Mouse (Mus musculus): ENCODE results near the gene Pdilt. TPM values are rescaled to one million over a fixed set of nuclear protein-coding genes. Genes with fewer than 3 reads are reported as not detected.

Pdilt gene
- polyA plus RNA-seq, 1 experiment from 2014 or later: 0.21 TPM

DNA sequence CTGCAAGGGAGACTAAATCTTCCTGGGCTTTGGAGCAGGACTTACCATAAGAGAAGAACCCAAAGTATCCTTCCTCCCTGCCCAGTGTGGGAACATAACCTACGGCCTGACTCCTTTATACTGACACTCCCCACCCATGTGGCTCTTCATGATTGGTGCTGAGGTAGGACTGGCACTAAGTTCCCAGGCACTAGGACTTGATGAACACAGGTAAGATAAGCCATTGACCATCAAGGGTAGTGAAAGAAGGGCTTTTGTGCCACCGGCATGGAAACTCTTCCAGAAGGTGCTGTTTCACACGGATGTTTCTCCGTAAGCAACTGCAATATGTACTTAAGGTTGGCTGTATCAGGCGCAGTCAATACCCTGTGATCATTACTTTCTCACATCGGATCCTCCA is 64.1 kb downstream of the Pdilt start, which contains the start of gene Gp2:
Gene Gp2 (minus strand): TSS at position 101 of the 400 bp plus-strand sequence.
- Histone ChIP-seq H3K9me3 (ENCODE audit: low read length) (no peaks in the 10 kb centered on the region), H3K4me3 (ENCODE audit: low read length) (no peak within 1 kb of the TSS), H3K27ac (ENCODE audit: low read length) (no peak within 1 kb of the TSS), H3K4me1 (ENCODE audit: insufficient read depth, low read length) (no peaks in the 10 kb centered on the region), H3K4me2 (replicated peaks; ENCODE audit: low read depth, low read length) (no peak within 1 kb of the TSS), H3K27me3 (ENCODE audit: insufficient read depth, low read length) (no peaks in the 10 kb centered on the region), H3K36me3 (ENCODE audit: insufficient read depth, low read length) (no peaks in the 10 kb centered on the region), H3K9ac (replicated peaks; ENCODE audit: low read length) (no peak within 1 kb of the TSS)
- WGBS: 92% methylated on average over 6 of the region's 6 CpGs
- ATAC-seq (ENCODE audit: low FRiP score, low TSS enrichment): no peak

DNA sequence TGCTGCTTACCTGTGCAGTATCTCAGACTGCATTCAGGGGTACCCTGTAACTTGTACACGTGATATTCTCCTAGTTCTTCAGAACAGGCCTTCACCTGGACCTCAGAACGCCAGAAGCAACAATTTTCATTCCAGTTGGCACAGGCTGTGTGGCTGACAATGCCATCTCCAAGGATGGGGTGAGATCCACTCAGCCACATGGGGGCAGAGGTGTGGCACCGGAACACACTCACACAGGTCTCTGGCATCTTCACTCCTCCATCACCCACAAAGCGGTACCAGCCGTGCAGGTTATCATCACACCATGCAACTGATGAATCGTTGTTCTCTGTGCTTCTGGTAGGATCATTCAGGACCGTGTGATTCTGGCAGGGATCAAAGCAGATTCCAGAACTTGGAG is 69.1 kb downstream of the Pdilt start:
- H3K4me3 ChIP-seq (ENCODE audit: low read length): no peak overlapping the region
- no peaks in the 10 kb centered on the region for H3K36me3 ChIP-seq (ENCODE audit: insufficient read depth, low read length)
- no peak overlapping the region for H3K4me2 ChIP-seq (replicated peaks; ENCODE audit: low read depth, low read length)
- H3K27ac ChIP-seq (ENCODE audit: low read length): no peak overlapping the region
- WGBS: 79% methylated on average over 7 of the region's 7 CpGs
- H3K9ac ChIP-seq (replicated peaks; ENCODE audit: low read length): no peak overlapping the region
- no peaks in the 10 kb centered on the region for H3K4me1 ChIP-seq (ENCODE audit: insufficient read depth, low read length)
- no peaks in the 10 kb centered on the region for H3K27me3 ChIP-seq (ENCODE audit: insufficient read depth, low read length)
- no peaks in the 10 kb centered on the region for H3K9me3 ChIP-seq (ENCODE audit: low read length)
- no peak for ATAC-seq (ENCODE audit: low FRiP score, low TSS enrichment)

DNA sequence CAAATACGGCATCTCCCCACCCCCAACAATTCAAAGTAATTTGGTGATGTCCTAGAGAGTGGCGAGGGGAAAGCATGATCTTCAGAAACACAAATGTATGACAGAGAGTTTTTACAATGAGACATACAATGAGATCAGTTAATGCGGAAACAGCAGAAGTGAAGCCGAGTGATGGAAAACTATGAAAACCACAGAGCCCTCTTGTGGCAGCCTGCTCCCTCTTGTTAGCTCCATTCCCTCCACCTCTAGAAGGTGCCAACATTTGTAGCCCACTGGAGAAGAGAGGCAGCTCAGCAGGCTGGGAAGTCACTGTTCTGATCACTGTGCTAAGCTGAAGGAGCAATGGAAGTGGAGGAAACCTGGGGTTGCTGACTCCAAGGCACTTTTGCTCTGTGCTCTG is 79.4 kb downstream of the Pdilt start:
- no peak overlapping the region for H3K4me2 ChIP-seq (replicated peaks; ENCODE audit: low read depth, low read length)
- WGBS: 67% methylated on average over 4 of the region's 4 CpGs
- no peaks in the 10 kb centered on the region for H3K27me3 ChIP-seq (ENCODE audit: insufficient read depth, low read length)
- H3K27ac ChIP-seq (ENCODE audit: low read length): no peak overlapping the region
- no peak overlapping the region for H3K9ac ChIP-seq (replicated peaks; ENCODE audit: low read length)
- no peaks in the 10 kb centered on the region for H3K4me1 ChIP-seq (ENCODE audit: insufficient read depth, low read length)
- no peak overlapping the region for H3K4me3 ChIP-seq (ENCODE audit: low read length)
- no peak for ATAC-seq (ENCODE audit: low FRiP score, low TSS enrichment)
- H3K9me3 ChIP-seq (ENCODE audit: low read length): no peaks in the 10 kb centered on the region
- H3K36me3 ChIP-seq (ENCODE audit: insufficient read depth, low read length): no peaks in the 10 kb centered on the region

DNA sequence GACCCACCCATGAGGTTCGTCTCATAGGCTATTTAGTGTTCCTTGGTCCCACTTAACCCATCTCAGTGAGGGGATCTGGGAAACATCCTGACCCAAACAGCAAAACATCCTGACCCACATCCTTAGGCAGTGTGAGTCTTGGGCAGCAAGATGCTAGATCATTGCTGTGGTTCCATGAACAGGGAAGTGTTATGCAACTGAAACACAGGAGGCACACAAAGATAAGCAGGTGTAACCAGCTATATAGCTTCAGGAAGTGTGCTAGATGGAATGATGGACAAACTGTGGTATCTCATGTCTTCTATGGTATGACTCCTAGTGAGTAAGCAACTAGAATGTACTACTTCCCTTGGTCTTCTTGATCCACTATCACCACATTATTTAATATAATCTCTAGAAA is 81.4 kb downstream of the Pdilt start:
- no peaks in the 10 kb centered on the region for H3K4me1 ChIP-seq (ENCODE audit: insufficient read depth, low read length)
- no peak overlapping the region for H3K4me2 ChIP-seq (replicated peaks; ENCODE audit: low read depth, low read length)
- H3K4me3 ChIP-seq (ENCODE audit: low read length): no peak overlapping the region
- WGBS: 75% methylated on average over 1 of the region's 1 CpGs
- H3K27me3 ChIP-seq (ENCODE audit: insufficient read depth, low read length): no peaks in the 10 kb centered on the region
- no peak for ATAC-seq (ENCODE audit: low FRiP score, low TSS enrichment)
- no peaks in the 10 kb centered on the region for H3K36me3 ChIP-seq (ENCODE audit: insufficient read depth, low read length)
- H3K9ac ChIP-seq (replicated peaks; ENCODE audit: low read length): no peak overlapping the region
- no peak overlapping the region for H3K27ac ChIP-seq (ENCODE audit: low read length)
- H3K9me3 ChIP-seq (ENCODE audit: low read length): no peaks in the 10 kb centered on the region

Other genes with a start within 250 kb of the Pdilt start
- gene Gp2, start 64.2 kb downstream of the Pdilt start, polyA plus RNA-seq (2015; fragmentation: Nextera tagmentation; extraction: Ambion mirVana): 0.09 and 0.22 TPM in 2 replicates
- 8.3 and 10.0 TPM in 2 replicates for gene Umod, start 44.2 kb downstream of the Pdilt start, polyA plus RNA-seq (2015; fragmentation: Nextera tagmentation; extraction: Ambion mirVana)
- 1.2 TPM in 2 replicates for gene Acsm5, start 4.0 kb downstream of the Pdilt start, polyA plus RNA-seq (2015; fragmentation: Nextera tagmentation; extraction: Ambion mirVana)
- 54.0 and 59.8 TPM in 2 replicates for gene Acsm2, start 30.9 kb upstream of the Pdilt start, polyA plus RNA-seq (2015; fragmentation: Nextera tagmentation; extraction: Ambion mirVana)
- 5.2 and 7.4 TPM in 2 replicates for gene Acsm1, start 83.5 kb upstream of the Pdilt start, polyA plus RNA-seq (2015; fragmentation: Nextera tagmentation; extraction: Ambion mirVana)
- gene Acsm4, start 166.5 kb upstream of the Pdilt start, polyA plus RNA-seq (2015; fragmentation: Nextera tagmentation; extraction: Ambion mirVana): not detected in 2 replicates
- 84.4 and 85.7 TPM in 2 replicates for gene Thumpd1, start 197.3 kb upstream of the Pdilt start, polyA plus RNA-seq (2015; fragmentation: Nextera tagmentation; extraction: Ambion mirVana)
- 0.92 and 1.1 TPM in 2 replicates for gene Acsm3, start 237.4 kb upstream of the Pdilt start, polyA plus RNA-seq (2015; fragmentation: Nextera tagmentation; extraction: Ambion mirVana)

All from kidney, embryonic 16.5 days (tissue).